Mouse (Mus musculus): ENCODE data around the gene Esr1.

DNA sequence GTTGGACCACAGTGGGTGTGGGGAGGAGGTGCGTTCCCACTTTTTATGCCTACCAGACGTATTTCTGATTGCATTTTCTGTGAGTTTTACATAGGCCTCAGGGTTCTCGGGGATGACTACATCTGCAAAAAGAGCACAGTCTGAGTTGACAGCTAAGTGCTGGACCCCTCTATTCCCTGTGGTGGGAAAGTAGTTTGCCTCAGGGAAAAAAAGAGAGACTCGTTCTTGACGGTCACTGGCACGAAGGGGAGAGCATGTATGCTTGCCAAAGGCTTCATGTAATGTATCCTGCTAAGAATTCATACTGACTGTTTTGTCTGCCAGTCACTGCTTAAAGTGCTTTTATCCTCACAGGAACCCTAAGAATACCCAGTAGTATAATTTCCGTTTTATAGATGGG lies 433.8 kb downstream of the Esr1 start:
- no peak for TF ChIP-seq CTCF (IDR thresholded peaks at IDR 0.05; ENCODE audit: borderline replicate concordance, insufficient read depth, low read length)
- TF ChIP-seq POLR2A (IDR thresholded peaks at IDR 0.05; ENCODE audit: low read depth, low read length), result no peak

Measured in embryonic fibroblast, embryonic 13.5 days (primary cell).